Mouse (Mus musculus) heart, postnatal 0 days (tissue): ENCODE measurements at regions not wholly inside any gene's neighbourhood (a gene's known extent, or its start where the extent isn't known, plus 50 kb on each side); places are given as distances from the start of the nearest gene placed in this dataset.

Experiments
- ATAC-seq: fragments of 200-750 bp; cut with Nextera tagmentation; 2 replicates; pipeline ENCODE4 v1.8.0; 2017; ENCODE audit warnings: low read depth, moderate number of reproducible peaks, moderate library complexity; ENCODE audit not compliant: insufficient read depth
- DNase-seq: peaks from one replicate; pipeline ENCODE4 v3.0.0-alpha.2; 2016; ENCODE audit warnings: low spot score
- H3K27ac ChIP-seq: fragments of 300-500 bp; sonication (generic); 2 replicates; pipeline ENCODE4 v1.5.1; 2014; ENCODE audit warnings: low read depth, mild to moderate bottlenecking
- H3K27me3 ChIP-seq: fragments of 300-500 bp; sonication (generic); 2 replicates; pipeline ENCODE4 v1.6.1; 2014; ENCODE audit warnings: low read length, mixed read lengths; ENCODE audit not compliant: control insufficient read depth, insufficient read depth
- H3K36me3 ChIP-seq: fragments of 300-500 bp; sonication (generic); replicated peaks from 2 replicates; pipeline ENCODE4 v1.6.1; 2014; ENCODE audit warnings: low read length, mixed read lengths; ENCODE audit not compliant: control insufficient read depth, insufficient read depth
- H3K4me1 ChIP-seq: fragments of 300-500 bp; sonication (generic); 2 replicates; pipeline ENCODE4 v1.6.1; 2014; ENCODE audit warnings: antibody characterized with exemption; ENCODE audit not compliant: control insufficient read depth, insufficient read depth
- H3K4me2 ChIP-seq: fragments of 300-500 bp; sonication (generic); 2 replicates; pipeline ENCODE4 v1.6.1; 2014; ENCODE audit warnings: low read depth, mild to moderate bottlenecking, low read length, moderate library complexity
- H3K4me3 ChIP-seq: fragments of 300-500 bp; sonication (generic); 2 replicates; pipeline ENCODE4 v1.5.1; 2014; ENCODE audit warnings: low read depth, low read length
- H3K9ac ChIP-seq: fragments of 300-500 bp; sonication (generic); replicated peaks from 2 replicates; pipeline ENCODE4 v1.6.1; 2014; ENCODE audit warnings: low read depth, low read length, mixed read lengths
- H3K9me3 ChIP-seq: fragments of 300-500 bp; sonication (generic); replicated peaks from 2 replicates; pipeline ENCODE4 v1.6.1; 2016; ENCODE audit warnings: low read length; ENCODE audit not compliant: control insufficient read depth
- CTCF ChIP-seq: IDR thresholded peaks from 2 replicates; pipeline ENCODE4 v1.5.1; 2016; ENCODE audit warnings: antibody characterized with exemption, control low read depth, low read depth
- EP300 ChIP-seq: IDR thresholded peaks from 2 replicates; pipeline ENCODE4 v1.6.1; 2016; ENCODE audit warnings: antibody characterized with exemption, low read depth
- WGBS: fragments of 180-500 bp; shearing (Covaris S2); extraction: QIAGEN DNeasy Blood & Tissue Kit; methylation state at CpG from one replicate; pipeline ENCODE4 v1.1.7; 2014; 5-methylcytosine and 5-hydroxymethylcytosine counted together

GRCm38 (mm10) chr9:76695547-76695946, 128.6 kb upstream of the Fam83b start:
- no peaks in the 10 kb centered on the region for H3K9me3 ChIP-seq
- no peak overlapping the region for H3K4me3 ChIP-seq
- no peak for DNase-seq
- no peak for ATAC-seq
- no peak overlapping the region for H3K9ac ChIP-seq
- H3K27ac ChIP-seq: no peak overlapping the region
- H3K36me3 ChIP-seq: no peaks in the 10 kb centered on the region
- no peaks in the 10 kb centered on the region for H3K27me3 ChIP-seq
- WGBS: 53% methylated on average over 4 of the region's 4 CpGs
- TF ChIP-seq EP300 (no peak), CTCF (no peak)
- no peak overlapping the region for H3K4me2 ChIP-seq
- no peaks in the 10 kb centered on the region for H3K4me1 ChIP-seq

GRCm38 (mm10) chr9:76692976-76693375, 126.1 kb upstream of the Fam83b start:
- TF ChIP-seq CTCF (no peak), EP300 (no peak)
- WGBS: 57% methylated on average over 4 of the region's 4 CpGs
- H3K9me3 ChIP-seq: no peaks in the 10 kb centered on the region
- H3K36me3 ChIP-seq: no peaks in the 10 kb centered on the region
- no peak overlapping the region for H3K27ac ChIP-seq
- H3K4me1 ChIP-seq: no peaks in the 10 kb centered on the region
- no peak overlapping the region for H3K4me2 ChIP-seq
- no peak overlapping the region for H3K4me3 ChIP-seq
- H3K27me3 ChIP-seq: no peaks in the 10 kb centered on the region
- ATAC-seq: no peak
- DNase-seq: no peak
- no peak overlapping the region for H3K9ac ChIP-seq

GRCm38 (mm10) chr9:76660848-76661247, 93.9 kb upstream of the Fam83b start:
- Histone ChIP-seq H3K4me1 (no peaks in the 10 kb centered on the region), H3K9ac (no peak overlapping the region), H3K27me3 (no peaks in the 10 kb centered on the region), H3K4me2 (no peak overlapping the region), H3K27ac (no peak overlapping the region), H3K9me3 (no peaks in the 10 kb centered on the region), H3K36me3 (no peaks in the 10 kb centered on the region), H3K4me3 (no peak overlapping the region)
- WGBS: 11% methylated on average over 3 of the region's 3 CpGs
- TF ChIP-seq CTCF (peak; percentile 69), EP300 (no peak)
- DNase-seq (peak; percentile 35), ATAC-seq (no peak)

GRCm38 (mm10) chr9:76659798-76660197, 92.9 kb upstream of the Fam83b start:
- DNase-seq: no peak
- TF ChIP-seq EP300 (no peak), CTCF (no peak)
- Histone ChIP-seq H3K4me3 (no peak overlapping the region), H3K4me2 (no peak overlapping the region), H3K27ac (no peak overlapping the region), H3K4me1 (no peaks in the 10 kb centered on the region), H3K36me3 (no peaks in the 10 kb centered on the region), H3K9ac (no peak overlapping the region), H3K9me3 (no peaks in the 10 kb centered on the region), H3K27me3 (no peaks in the 10 kb centered on the region)
- WGBS: 69% methylated on average over 3 of the region's 3 CpGs
- ATAC-seq: no peak

- Histone ChIP-seq H3K27me3 (no peaks in the 10 kb centered on the region), H3K27ac (no peak overlapping the region)
- no peak for ATAC-seq
Observed at GRCm38 (mm10) chr9:76653311-76653710, 86.4 kb upstream of the Fam83b start.

GRCm38 (mm10) chr9:76649484-76649883, 82.6 kb upstream of the Fam83b start:
- H3K4me1 ChIP-seq: no peaks in the 10 kb centered on the region
- H3K36me3 ChIP-seq: no peaks in the 10 kb centered on the region
- H3K9ac ChIP-seq: no peak overlapping the region
- H3K27ac ChIP-seq: no peak overlapping the region
- WGBS: 72% methylated on average over 1 of the region's 1 CpGs
- H3K4me3 ChIP-seq: no peak overlapping the region
- ATAC-seq (no peak), DNase-seq (no peak)
- TF ChIP-seq EP300 (no peak), CTCF (no peak)
- no peaks in the 10 kb centered on the region for H3K9me3 ChIP-seq
- no peaks in the 10 kb centered on the region for H3K27me3 ChIP-seq
- no peak overlapping the region for H3K4me2 ChIP-seq

More at GRCm38 (mm10) chr9:76653311-76653710, 86.4 kb upstream of the Fam83b start:
- DNase-seq: no peak
- WGBS: 71% methylated on average over 2 of the region's 2 CpGs
- no peak overlapping the region for H3K4me2 ChIP-seq
- H3K9me3 ChIP-seq: no peaks in the 10 kb centered on the region
- no peaks in the 10 kb centered on the region for H3K4me1 ChIP-seq
- no peak for TF ChIP-seq EP300
- TF ChIP-seq CTCF: no peak
- H3K36me3 ChIP-seq: no peaks in the 10 kb centered on the region
- H3K9ac ChIP-seq: no peak overlapping the region
- no peak overlapping the region for H3K4me3 ChIP-seq
